Mouse (Mus musculus): Measurements from ENCODE around the gene Dennd1b. TPM values are rescaled to one million over a fixed set of nuclear protein-coding genes. Genes with fewer than 3 reads are reported as not detected.

Dennd1b gene
- polyA plus RNA-seq (2012; fragmentation: generic; extraction: Trizol) = 0.81 TPM
- long read RNA-seq, experiment 1, partial matches to known transcripts = 1 of 2 reads
- long read RNA-seq, experiment 1, other reads (novel, unspliced or antisense) = 1 of 2 reads
- long read RNA-seq, experiment 2, full-length matches to known transcripts = 2 of 7 reads
- long read RNA-seq, experiment 2, partial matches to known transcripts = 2 of 7 reads
- long read RNA-seq, experiment 2, other reads (novel, unspliced or antisense) = 3 of 7 reads

- TF ChIP-seq MAX (IDR thresholded peaks at IDR 0.05) (no peak), CTCF (IDR thresholded peaks at IDR 0.05; ENCODE audit: control insufficient read depth, insufficient read depth, insufficient read length) (peak; percentile 4), MYOG (IDR thresholded peaks at IDR 0.05; ENCODE audit: control insufficient read depth, extremely low read depth, insufficient read length) (no peak), USF1 (IDR thresholded peaks at IDR 0.05; ENCODE audit: low read depth) (no peak), FOSL1 (IDR thresholded peaks at IDR 0.05; ENCODE audit: insufficient read depth, low read length, poor library complexity, severe bottlenecking) (no peak), CEBPB (IDR thresholded peaks at IDR 0.05; ENCODE audit: low read depth) (no peak), MYOD1 (IDR thresholded peaks at IDR 0.05; ENCODE audit: control insufficient read depth, insufficient read length, low read depth) (peak; percentile 4)
- H3K79me3 ChIP-seq (ENCODE audit: low read depth) = peaks cover 7% of the 10 kb centered on the region
- H3K4me3 ChIP-seq (ENCODE audit: insufficient read depth, poor library complexity, severe bottlenecking) = peak within 1 kb of the TSS; percentile 43
- H3K27me3 ChIP-seq (ENCODE audit: control insufficient read depth, insufficient read depth, insufficient read length) = no peaks in the 10 kb centered on the region
- H3K79me2 ChIP-seq (ENCODE audit: control insufficient read depth, insufficient read depth) = peaks cover 17% of the 10 kb centered on the region
- peak within 1 kb of the TSS; percentile 87 for H3ac ChIP-seq (ENCODE audit: control insufficient read depth, insufficient read length, low read depth)
- peaks cover 16% of the 10 kb centered on the region for H3K36me3 ChIP-seq (ENCODE audit: control insufficient read depth, insufficient read depth)
Measured at GRCm38 (mm10) chr1:138963161-138963867, at the start of gene Dennd1b. Dennd1b (plus strand) TSS chr1:138963435.

DNA sequence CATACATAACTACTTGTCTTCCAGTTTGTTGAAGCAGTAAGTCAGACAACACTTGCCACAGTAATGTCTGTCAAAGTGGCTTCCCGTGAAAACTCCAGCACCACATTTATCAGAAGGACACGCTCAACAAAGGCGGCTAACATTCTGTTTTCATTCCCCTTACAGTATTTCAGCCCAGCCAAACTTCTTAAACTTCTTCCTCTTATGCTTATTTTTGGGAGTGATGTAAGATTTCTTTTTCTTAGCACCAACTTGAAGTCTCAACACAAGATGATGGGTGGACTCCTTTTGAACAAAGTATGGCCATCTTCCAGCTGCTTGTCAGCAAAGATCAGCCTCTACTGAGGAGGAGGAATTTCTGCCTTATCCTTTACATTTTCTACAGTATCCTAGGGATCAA is 47.6 kb upstream of the Dennd1b start:
- Histone ChIP-seq H3K4me3 (ENCODE audit: insufficient read depth, poor library complexity, severe bottlenecking) (no peak overlapping the region), H3K79me3 (ENCODE audit: low read depth) (no peaks in the 10 kb centered on the region), H3ac (ENCODE audit: control insufficient read depth, insufficient read length, low read depth) (no peak overlapping the region), H3K79me2 (ENCODE audit: control insufficient read depth, insufficient read depth) (no peaks in the 10 kb centered on the region), H3K27me3 (ENCODE audit: control insufficient read depth, insufficient read depth, insufficient read length) (no peaks in the 10 kb centered on the region), H3K36me3 (ENCODE audit: control insufficient read depth, insufficient read depth) (no peaks in the 10 kb centered on the region)
- TF ChIP-seq MAX (IDR thresholded peaks at IDR 0.05) = no peak
- no peak for TF ChIP-seq CTCF (IDR thresholded peaks at IDR 0.05; ENCODE audit: control insufficient read depth, insufficient read depth, insufficient read length)
- TF ChIP-seq MYOG (IDR thresholded peaks at IDR 0.05; ENCODE audit: control insufficient read depth, extremely low read depth, insufficient read length) = no peak
- TF ChIP-seq FOSL1 (IDR thresholded peaks at IDR 0.05; ENCODE audit: insufficient read depth, low read length, poor library complexity, severe bottlenecking) = no peak
- no peak for TF ChIP-seq CEBPB (IDR thresholded peaks at IDR 0.05; ENCODE audit: low read depth)
- no peak for TF ChIP-seq MYOD1 (IDR thresholded peaks at IDR 0.05; ENCODE audit: control insufficient read depth, insufficient read length, low read depth)
- TF ChIP-seq USF1 (IDR thresholded peaks at IDR 0.05; ENCODE audit: low read depth) = no peak

DNA sequence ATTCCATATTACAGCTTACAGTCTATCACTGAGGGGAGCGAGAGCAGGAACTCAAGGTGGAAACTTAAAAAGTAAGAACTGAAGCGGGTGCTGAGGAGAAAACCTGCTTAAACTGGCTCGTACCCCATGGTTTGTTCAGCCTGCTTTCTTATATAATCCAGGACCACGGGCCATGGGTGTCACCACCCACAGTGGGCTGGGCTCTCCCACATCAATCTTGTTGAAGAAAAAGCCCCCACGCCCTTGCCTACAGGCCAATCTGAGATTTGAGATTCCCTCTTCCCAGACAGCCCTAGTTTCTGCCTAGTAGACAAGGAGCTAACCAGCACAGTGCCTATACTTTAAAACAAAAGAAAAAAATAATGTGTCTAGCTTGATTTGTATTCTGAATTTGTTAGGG is 43.6 kb upstream of the Dennd1b start:
- no peak overlapping the region for H3K4me3 ChIP-seq (ENCODE audit: insufficient read depth, poor library complexity, severe bottlenecking)
- TF ChIP-seq CTCF (IDR thresholded peaks at IDR 0.05; ENCODE audit: control insufficient read depth, insufficient read depth, insufficient read length) = no peak
- H3ac ChIP-seq (ENCODE audit: control insufficient read depth, insufficient read length, low read depth) = no peak overlapping the region
- H3K36me3 ChIP-seq (ENCODE audit: control insufficient read depth, insufficient read depth) = no peaks in the 10 kb centered on the region
- no peaks in the 10 kb centered on the region for H3K27me3 ChIP-seq (ENCODE audit: control insufficient read depth, insufficient read depth, insufficient read length)
- H3K79me2 ChIP-seq (ENCODE audit: control insufficient read depth, insufficient read depth) = no peaks in the 10 kb centered on the region
- no peaks in the 10 kb centered on the region for H3K79me3 ChIP-seq (ENCODE audit: low read depth)

- Histone ChIP-seq H3K79me2 (ENCODE audit: control insufficient read depth, insufficient read depth) (no peaks in the 10 kb centered on the region), H3K79me3 (ENCODE audit: low read depth) (no peaks in the 10 kb centered on the region), H3K4me3 (ENCODE audit: insufficient read depth, poor library complexity, severe bottlenecking) (no peak overlapping the region), H3K27me3 (ENCODE audit: control insufficient read depth, insufficient read depth, insufficient read length) (no peaks in the 10 kb centered on the region), H3K36me3 (ENCODE audit: control insufficient read depth, insufficient read depth) (no peaks in the 10 kb centered on the region), H3ac (ENCODE audit: control insufficient read depth, insufficient read length, low read depth) (no peak overlapping the region)
- TF ChIP-seq MAX (IDR thresholded peaks at IDR 0.05) (no peak), CEBPB (IDR thresholded peaks at IDR 0.05; ENCODE audit: low read depth) (no peak), USF1 (IDR thresholded peaks at IDR 0.05; ENCODE audit: low read depth) (no peak)
Measured at GRCm38 (mm10) chr1:138920082-138920481, 43.2 kb upstream of the Dennd1b start.

GRCm38 (mm10) chr1:138920799-138921198 is 42.4 kb upstream of the Dennd1b start:
- Histone ChIP-seq H3K36me3 (ENCODE audit: control insufficient read depth, insufficient read depth) (no peaks in the 10 kb centered on the region), H3K79me3 (ENCODE audit: low read depth) (no peaks in the 10 kb centered on the region), H3K27me3 (ENCODE audit: control insufficient read depth, insufficient read depth, insufficient read length) (no peaks in the 10 kb centered on the region), H3ac (ENCODE audit: control insufficient read depth, insufficient read length, low read depth) (no peak overlapping the region), H3K79me2 (ENCODE audit: control insufficient read depth, insufficient read depth) (no peaks in the 10 kb centered on the region), H3K4me3 (ENCODE audit: insufficient read depth, poor library complexity, severe bottlenecking) (no peak overlapping the region)
- TF ChIP-seq MYOD1 (IDR thresholded peaks at IDR 0.05; ENCODE audit: control insufficient read depth, insufficient read length, low read depth) = no peak
- TF ChIP-seq CTCF (IDR thresholded peaks at IDR 0.05; ENCODE audit: control insufficient read depth, insufficient read depth, insufficient read length) = no peak
- TF ChIP-seq FOSL1 (IDR thresholded peaks at IDR 0.05; ENCODE audit: insufficient read depth, low read length, poor library complexity, severe bottlenecking) = no peak
- TF ChIP-seq MYOG (IDR thresholded peaks at IDR 0.05; ENCODE audit: control insufficient read depth, extremely low read depth, insufficient read length) = no peak

GRCm38 (mm10) chr1:138922886-138923285 is 40.3 kb upstream of the Dennd1b start:
- TF ChIP-seq MYOG (IDR thresholded peaks at IDR 0.05; ENCODE audit: control insufficient read depth, extremely low read depth, insufficient read length) (no peak), CTCF (IDR thresholded peaks at IDR 0.05; ENCODE audit: control insufficient read depth, insufficient read depth, insufficient read length) (no peak), MAX (IDR thresholded peaks at IDR 0.05) (no peak), MYOD1 (IDR thresholded peaks at IDR 0.05; ENCODE audit: control insufficient read depth, insufficient read length, low read depth) (no peak), FOSL1 (IDR thresholded peaks at IDR 0.05; ENCODE audit: insufficient read depth, low read length, poor library complexity, severe bottlenecking) (no peak), USF1 (IDR thresholded peaks at IDR 0.05; ENCODE audit: low read depth) (no peak), CEBPB (IDR thresholded peaks at IDR 0.05; ENCODE audit: low read depth) (no peak)
- H3K79me2 ChIP-seq (ENCODE audit: control insufficient read depth, insufficient read depth) = no peaks in the 10 kb centered on the region
- H3K36me3 ChIP-seq (ENCODE audit: control insufficient read depth, insufficient read depth) = no peaks in the 10 kb centered on the region
- no peaks in the 10 kb centered on the region for H3K27me3 ChIP-seq (ENCODE audit: control insufficient read depth, insufficient read depth, insufficient read length)
- no peak overlapping the region for H3K4me3 ChIP-seq (ENCODE audit: insufficient read depth, poor library complexity, severe bottlenecking)
- no peak overlapping the region for H3ac ChIP-seq (ENCODE audit: control insufficient read depth, insufficient read length, low read depth)
- no peaks in the 10 kb centered on the region for H3K79me3 ChIP-seq (ENCODE audit: low read depth)
